Mouse (Mus musculus) testis, adult 2 months (tissue): ENCODE measurements at regions not wholly inside any gene's neighbourhood (a gene's known extent, or its start where the extent isn't known, plus 50 kb on each side); places are given as distances from the start of the nearest gene placed in this dataset.

Experiments
- CTCF ChIP-seq: fragments of 200-500 bp; IDR thresholded peaks from 2 replicates; pipeline ENCODE4 v1.5.1; 2012; ENCODE audit warnings: low read depth, mild to moderate bottlenecking, inconsistent platforms, low read length, moderate library complexity; ENCODE audit not compliant: control insufficient read depth, insufficient read depth, insufficient replicate concordance
- POLR2A ChIP-seq: fragments of 200-500 bp; IDR thresholded peaks from 2 replicates; pipeline ENCODE4 v1.6.1; 2012; ENCODE audit warnings: low read depth, mild to moderate bottlenecking, inconsistent platforms, low read length, moderate library complexity; ENCODE audit not compliant: control insufficient read depth

GRCm38 (mm10) chr9:101469756-101470155, 218.2 kb upstream of the Ppp2r3a start:
- TF ChIP-seq CTCF (no peak), POLR2A (no peak)
